Mouse (Mus musculus) midbrain, postnatal 0 days (tissue): Measurements from ENCODE around the gene Espn. TPM values are rescaled to one million over a fixed set of nuclear protein-coding genes. Genes with fewer than 3 reads are reported as not detected.

Experiments used
- ATAC-seq: fragments of 200-750 bp; cut with Nextera tagmentation; 2 replicates; pipeline ENCODE4 v1.8.0; 2017; ENCODE audit warnings: moderate number of reproducible peaks, mild to moderate bottlenecking, moderate TSS enrichment, moderate library complexity; ENCODE audit not compliant: low FRiP score
- DNase-seq: peaks from one replicate; pipeline ENCODE4 v3.0.0-alpha.2; 2015; ENCODE audit warnings: low spot score
- H3K27ac ChIP-seq: fragments of 300-500 bp; sonication (generic); 2 replicates; pipeline ENCODE4 v1.5.1; 2014; ENCODE audit warnings: low read depth, mild to moderate bottlenecking, low read length, mixed read lengths
- H3K27me3 ChIP-seq: fragments of 300-500 bp; sonication (generic); 2 replicates; pipeline ENCODE4 v1.6.1; 2014; ENCODE audit warnings: low read length, control low read depth, mixed read lengths; ENCODE audit not compliant: insufficient read depth
- H3K36me3 ChIP-seq: fragments of 300-500 bp; sonication (generic); 2 replicates; pipeline ENCODE4 v1.6.1; 2014; ENCODE audit warnings: low read length, control low read depth, mixed read lengths; ENCODE audit not compliant: insufficient read depth
- H3K4me1 ChIP-seq: fragments of 300-500 bp; sonication (generic); 2 replicates; pipeline ENCODE4 v1.6.1; 2014; ENCODE audit warnings: mild to moderate bottlenecking, control low read depth, antibody characterized with exemption, low read length, mixed read lengths; ENCODE audit not compliant: insufficient read depth
- H3K4me2 ChIP-seq: fragments of 300-500 bp; sonication (generic); 2 replicates; pipeline ENCODE4 v1.6.1; 2014; ENCODE audit warnings: low read depth, mild to moderate bottlenecking, low read length, mixed read lengths; ENCODE audit not compliant: poor library complexity, severe bottlenecking
- H3K4me3 ChIP-seq: fragments of 300-500 bp; sonication (generic); 2 replicates; pipeline ENCODE4 v1.5.1; 2014; ENCODE audit warnings: low read depth, mild to moderate bottlenecking, low read length, moderate library complexity
- H3K9ac ChIP-seq: fragments of 300-500 bp; sonication (generic); replicated peaks from 2 replicates; pipeline ENCODE4 v1.6.1; 2014; ENCODE audit warnings: mild to moderate bottlenecking, low read length, moderate library complexity, mixed read lengths; ENCODE audit not compliant: poor library complexity, severe bottlenecking
- H3K9me3 ChIP-seq: fragments of 300-500 bp; sonication (generic); 2 replicates; pipeline ENCODE4 v1.6.1; 2016; ENCODE audit warnings: low read length, control low read depth
- CTCF ChIP-seq: IDR thresholded peaks from 2 replicates; pipeline ENCODE4 v1.5.1; 2016; ENCODE audit warnings: antibody characterized with exemption, mild to moderate bottlenecking
- WGBS: fragments of 180-500 bp; shearing (Covaris S2); extraction: QIAGEN DNeasy Blood & Tissue Kit; methylation state at CpG from one replicate; pipeline ENCODE4 v1.1.7; 2014; 5-methylcytosine and 5-hydroxymethylcytosine counted together
- polyA plus RNA-seq: library from polyadenylated mRNA; unstranded; fragments of >200 nt; fragmentation: Nextera tagmentation; extraction: Ambion mirVana; gene quantifications from 2 replicates; pipeline ENCODE4 v1.2.1, GENCODE M21; 2015
- total RNA-seq: library from RNA; depleted of rRNA; stranded (reverse); fragments of >200 nt; gene quantifications from 2 replicates; pipeline ENCODE4 v1.2.3, GENCODE M21; 2014; rRNA removed

Gene Espn
- total RNA-seq (0.22 and 0.42 TPM in 2 replicates), polyA plus RNA-seq (0.22 and 0.53 TPM in 2 replicates)

GRCm38 (mm10) chr4:152151966-152152544, at the start of gene Espn:
Espn (minus strand) TSS chr4:152152371.
- Histone ChIP-seq H3K4me1 (no peaks in the 10 kb centered on the region), H3K9ac (no peak within 1 kb of the TSS), H3K9me3 (no peaks in the 10 kb centered on the region), H3K27me3 (peaks cover 40% of the 10 kb centered on the region), H3K27ac (no peak within 1 kb of the TSS), H3K4me2 (peak within 1 kb of the TSS; percentile 36; the same call in 1 of the 2 replicates), H3K4me3 (peak within 1 kb of the TSS; percentile 24; the same call in 1 of the 2 replicates), H3K36me3 (no peaks in the 10 kb centered on the region)
- ATAC-seq (no peak; the same call in 1 of the 2 replicates), DNase-seq (peak; percentile 39)
- TF ChIP-seq CTCF = no peak
- WGBS = 1% methylated on average over 57 of the region's 57 CpGs

DNA sequence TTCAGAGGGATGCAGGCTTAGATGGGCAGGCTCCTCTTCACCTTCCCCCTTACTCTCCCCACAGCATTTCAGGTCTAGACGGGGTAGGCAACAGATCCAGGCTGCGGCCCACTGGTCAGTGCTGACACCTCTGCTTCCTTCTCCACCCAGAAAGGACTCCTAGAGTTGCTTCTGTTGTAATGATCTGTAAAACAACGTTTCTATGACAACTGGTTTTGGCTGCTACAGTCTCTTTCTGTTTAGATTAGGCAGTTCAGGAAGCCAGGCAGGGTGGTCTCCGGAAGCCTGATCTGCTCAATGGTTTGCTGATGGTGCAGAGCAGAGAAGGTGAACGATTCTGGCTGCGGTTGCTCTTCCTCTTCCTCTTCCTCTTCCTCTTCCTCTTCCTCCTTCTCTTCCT, 49.3 kb upstream of the Espn start:
- H3K4me3 ChIP-seq = no peak overlapping the region
- 71% methylated on average over 6 of the region's 6 CpGs for WGBS
- DNase-seq (no peak), ATAC-seq (no peak)
- H3K9me3 ChIP-seq = no peaks in the 10 kb centered on the region
- H3K27ac ChIP-seq = no peak overlapping the region; the same call in 1 of the 2 replicates
- H3K9ac ChIP-seq = no peak overlapping the region
- H3K27me3 ChIP-seq = no peaks in the 10 kb centered on the region
- TF ChIP-seq CTCF = no peak
- H3K4me1 ChIP-seq = peaks cover 16% of the 10 kb centered on the region; the same call in 1 of the 2 replicates
- no peak overlapping the region for H3K4me2 ChIP-seq
- no peaks in the 10 kb centered on the region for H3K36me3 ChIP-seq

DNA sequence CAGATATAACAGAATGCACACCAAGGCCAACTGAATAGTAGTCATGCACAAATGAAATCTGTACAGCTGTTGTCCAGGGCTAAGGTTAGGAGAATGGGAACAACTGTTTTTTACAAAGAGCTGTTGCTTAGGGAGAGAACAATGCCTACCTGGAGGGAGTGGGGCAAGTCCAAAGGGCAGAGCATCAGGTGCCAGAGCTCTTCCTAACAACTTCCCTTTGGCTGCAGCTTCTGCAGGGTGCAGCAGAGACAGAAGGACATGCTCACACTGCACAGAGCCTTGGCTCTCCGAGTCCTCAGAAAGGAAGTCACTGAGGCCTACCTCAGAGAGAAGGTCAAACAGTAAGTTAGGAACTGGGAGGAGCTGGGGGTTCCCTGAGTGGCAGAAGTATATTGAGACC, 47.4 kb upstream of the Espn start:
- no peak for TF ChIP-seq CTCF
- WGBS = 82% methylated on average over 1 of the region's 1 CpGs
- DNase-seq (no peak), ATAC-seq (no peak)
- Histone ChIP-seq H3K27ac (no peak overlapping the region), H3K4me2 (no peak overlapping the region), H3K4me3 (no peak overlapping the region), H3K27me3 (no peaks in the 10 kb centered on the region), H3K36me3 (no peaks in the 10 kb centered on the region), H3K4me1 (peaks cover 16% of the 10 kb centered on the region; the same call in 1 of the 2 replicates), H3K9me3 (no peaks in the 10 kb centered on the region), H3K9ac (no peak overlapping the region)

- WGBS = 86% methylated on average over 5 of the region's 5 CpGs
- no peaks in the 10 kb centered on the region for H3K9me3 ChIP-seq
- DNase-seq (no peak), ATAC-seq (no peak)
- H3K4me3 ChIP-seq = no peak overlapping the region
- no peak overlapping the region for H3K27ac ChIP-seq
- H3K9ac ChIP-seq = no peak overlapping the region
- H3K36me3 ChIP-seq = no peaks in the 10 kb centered on the region
- TF ChIP-seq CTCF = no peak
- H3K27me3 ChIP-seq = no peaks in the 10 kb centered on the region
- peaks cover 10% of the 10 kb centered on the region; the same call in 1 of the 2 replicates for H3K4me1 ChIP-seq
- H3K4me2 ChIP-seq = no peak overlapping the region
Observed at GRCm38 (mm10) chr4:152197545-152197944, 45.4 kb upstream of the Espn start.

DNA sequence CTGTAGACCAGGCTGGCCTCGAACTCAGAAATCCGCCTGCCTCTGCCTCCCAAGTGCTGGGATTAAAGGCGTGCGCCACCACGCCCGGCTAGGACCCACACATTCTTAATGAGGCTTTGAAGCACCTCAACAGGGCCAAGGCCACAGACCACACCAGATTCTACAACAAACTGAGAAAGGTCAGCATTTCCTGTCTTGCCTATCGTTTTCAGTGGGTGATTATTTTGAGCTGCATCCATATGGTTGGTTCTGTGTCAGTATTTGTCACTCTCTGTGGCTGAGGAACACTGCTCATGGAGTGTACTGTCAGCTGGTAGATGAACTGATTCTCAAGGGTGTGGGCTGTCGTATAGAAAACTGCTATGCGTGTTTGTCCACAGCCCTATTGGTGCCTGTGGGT, 44.1 kb upstream of the Espn start:
- DNase-seq (no peak), ATAC-seq (no peak)
- WGBS = 91% methylated on average over 9 of the region's 9 CpGs
- no peak overlapping the region for H3K4me2 ChIP-seq
- no peaks in the 10 kb centered on the region for H3K36me3 ChIP-seq
- H3K27ac ChIP-seq = no peak overlapping the region
- no peaks in the 10 kb centered on the region for H3K9me3 ChIP-seq
- no peak overlapping the region for H3K9ac ChIP-seq
- no peaks in the 10 kb centered on the region for H3K27me3 ChIP-seq
- H3K4me3 ChIP-seq = no peak overlapping the region
- no peak for TF ChIP-seq CTCF
- H3K4me1 ChIP-seq = peaks cover 2% of the 10 kb centered on the region; the same call in 1 of the 2 replicates

- H3K27ac ChIP-seq = no peak overlapping the region
- H3K4me2 ChIP-seq = no peak overlapping the region
- H3K4me3 ChIP-seq = no peak overlapping the region
- H3K36me3 ChIP-seq = no peaks in the 10 kb centered on the region
- 90% methylated on average over 3 of the region's 3 CpGs for WGBS
- no peak for DNase-seq
- ATAC-seq = no peak
- TF ChIP-seq CTCF = no peak
- no peak overlapping the region for H3K9ac ChIP-seq
- H3K4me1 ChIP-seq = no peaks in the 10 kb centered on the region
- no peaks in the 10 kb centered on the region for H3K27me3 ChIP-seq
- H3K9me3 ChIP-seq = no peaks in the 10 kb centered on the region
Observed at GRCm38 (mm10) chr4:152194476-152195175, 42.5 kb upstream of the Espn start.
